Mouse (Mus musculus): ENCODE results near the gene Vgll4.

Vgll4 gene

DNA sequence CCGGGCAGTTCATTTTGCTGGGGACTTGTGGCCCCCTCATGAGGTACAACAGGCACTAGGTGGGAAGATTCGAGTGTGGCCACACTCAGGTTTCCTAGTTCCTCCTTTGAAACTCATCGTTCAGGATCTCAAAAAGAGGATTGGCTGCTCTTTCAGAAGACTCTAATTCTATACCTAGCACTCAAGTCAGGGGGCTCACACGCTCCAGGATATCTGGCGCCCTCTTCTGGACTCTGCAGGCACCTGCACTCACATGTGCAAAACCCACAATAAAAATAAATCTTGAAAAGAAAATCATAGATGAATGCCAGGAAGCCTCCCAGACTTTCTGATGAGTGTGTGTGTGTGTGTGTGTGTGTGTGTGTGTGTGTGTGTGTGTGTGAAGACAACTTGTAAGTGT is 1.1 kb upstream of the Vgll4 start:
- DNase-seq = peak; percentile 32

DNA sequence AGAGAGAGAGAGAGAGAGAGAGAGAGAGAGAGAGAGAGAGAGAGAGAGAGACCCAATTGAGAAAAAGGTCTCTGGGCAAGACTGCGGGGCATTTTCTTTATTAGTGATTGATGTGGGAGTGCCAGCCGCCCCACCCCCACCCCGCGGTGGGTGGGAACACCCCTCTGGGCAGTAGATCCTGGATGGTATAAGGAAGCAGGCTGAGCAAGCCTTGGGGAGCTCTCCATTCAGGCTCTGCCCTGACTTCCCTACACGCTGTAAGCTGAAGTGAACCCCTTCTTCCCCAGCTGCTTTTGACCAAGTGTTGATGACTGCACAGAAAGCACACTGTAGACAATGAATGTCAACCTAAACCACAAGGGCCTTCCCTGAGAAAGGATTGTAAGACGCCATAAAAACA is 592 bp upstream of the Vgll4 start:
- DNase-seq = no peak

DNA sequence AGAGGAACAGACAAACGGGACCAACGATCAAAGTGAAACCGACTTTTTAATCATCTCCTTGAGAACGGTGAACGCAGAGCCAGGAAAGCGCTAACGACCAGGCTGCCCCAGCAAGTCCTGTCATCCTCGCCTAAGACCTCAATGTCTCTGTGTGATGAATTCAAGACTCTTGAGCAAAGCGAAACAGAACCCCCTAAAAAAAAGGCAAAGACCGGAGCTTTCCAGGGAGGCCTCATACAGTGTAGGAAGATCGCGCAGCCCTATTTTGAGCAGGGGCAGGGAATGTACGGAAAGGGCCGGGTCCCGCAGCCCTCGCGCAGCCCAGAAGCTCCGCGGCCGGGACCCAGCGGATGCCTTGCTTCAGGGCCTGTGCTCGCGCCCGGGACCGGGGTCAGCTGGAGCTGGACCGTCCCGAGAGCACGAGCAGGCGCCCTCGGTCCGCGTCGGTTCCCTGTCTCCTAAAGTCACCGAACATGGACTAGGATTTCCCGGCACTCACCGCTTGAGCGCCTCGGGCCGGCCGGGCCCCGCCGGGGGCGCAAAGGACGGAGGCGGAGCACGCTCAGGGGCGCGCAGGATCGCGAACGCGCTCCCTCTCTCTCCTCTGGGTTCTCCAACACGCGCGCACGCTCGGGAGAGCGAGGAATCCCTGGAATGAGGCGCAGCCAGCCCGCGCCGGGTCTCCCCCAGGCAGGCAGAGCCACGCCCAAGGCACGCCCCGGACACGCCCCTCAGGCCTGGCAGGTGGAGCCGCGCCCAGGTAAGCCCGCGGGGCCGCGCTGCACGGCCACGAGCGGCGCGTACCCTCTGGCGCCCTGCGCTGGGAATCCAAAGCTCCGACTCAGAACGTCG is 1.2 kb downstream of the Vgll4 start:
- peak; percentile 61 for DNase-seq

DNA sequence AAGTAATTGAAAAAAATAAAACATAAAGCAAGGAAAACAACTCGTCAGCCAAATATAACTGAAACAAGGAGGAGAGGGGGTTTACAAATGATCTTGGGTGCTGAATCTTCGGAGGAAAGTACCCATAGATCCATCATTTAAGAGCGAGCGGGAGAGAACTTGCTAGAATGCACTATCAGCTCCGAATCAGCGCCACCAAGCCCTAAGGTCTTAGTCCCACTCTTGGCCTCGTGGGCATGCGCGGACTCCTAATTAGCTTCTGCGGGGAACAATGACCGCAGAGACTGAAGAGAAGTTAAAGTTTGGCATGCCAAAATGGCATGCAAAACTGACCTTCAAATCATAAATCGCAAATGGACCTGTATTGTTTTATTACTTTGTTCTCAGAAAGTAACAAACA is 2.2 kb downstream of the Vgll4 start:
- no peak for DNase-seq

DNA sequence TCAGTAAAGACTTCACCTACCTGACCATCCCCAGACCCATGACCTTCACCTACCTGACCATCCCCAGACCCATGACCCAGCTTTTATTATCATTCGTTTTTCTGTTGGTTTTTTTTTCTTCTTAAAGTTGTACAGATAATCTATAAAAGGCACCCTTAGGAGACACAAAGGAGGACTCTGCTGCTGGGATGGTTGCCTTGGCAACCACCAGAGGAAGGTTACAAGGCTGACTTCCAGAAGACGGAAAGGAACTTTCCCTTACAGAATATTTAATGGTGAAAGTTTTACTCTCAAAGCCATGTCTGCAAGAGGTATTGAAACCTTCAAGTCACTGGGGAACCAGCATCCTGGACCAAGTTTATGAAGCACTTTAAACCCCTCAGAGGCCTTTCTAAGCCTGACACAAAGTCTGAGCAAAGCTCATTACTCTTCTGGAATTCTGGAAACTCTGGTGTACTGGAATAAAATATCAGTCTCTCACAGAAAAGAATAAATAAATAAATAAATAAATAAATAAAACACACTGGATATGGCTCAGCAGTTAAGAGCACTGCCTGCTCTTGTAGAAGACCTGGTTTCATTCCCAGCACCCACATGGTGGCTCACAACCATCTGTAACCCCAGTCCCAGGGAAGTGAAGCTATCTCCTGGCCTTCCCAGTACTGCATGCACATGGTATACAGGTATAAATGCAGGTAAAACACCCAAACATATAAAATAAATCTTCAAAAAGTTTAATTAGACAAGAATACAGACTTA is 3.2 kb downstream of the Vgll4 start:
- DNase-seq = no peak

DNA sequence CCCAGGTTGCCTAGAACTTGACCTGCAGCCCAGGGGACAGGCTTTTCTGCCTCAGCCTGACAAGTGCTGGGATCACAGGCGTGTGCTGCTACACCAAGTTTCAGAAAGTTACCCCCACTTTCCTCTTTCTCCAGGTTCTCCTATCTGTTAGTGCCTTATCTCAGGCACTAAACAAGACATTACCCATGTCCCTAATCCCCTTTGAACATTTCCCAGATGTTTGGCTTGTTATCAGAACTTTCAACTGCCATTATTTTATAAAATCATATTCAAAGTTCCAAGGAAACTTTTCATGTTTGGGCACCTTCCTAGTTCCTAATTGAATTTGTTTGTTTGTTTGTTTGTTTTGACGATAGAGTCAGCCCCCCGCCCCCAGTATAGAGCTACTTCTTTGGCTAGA is 4.0 kb downstream of the Vgll4 start:
- DNase-seq = no peak

DNA sequence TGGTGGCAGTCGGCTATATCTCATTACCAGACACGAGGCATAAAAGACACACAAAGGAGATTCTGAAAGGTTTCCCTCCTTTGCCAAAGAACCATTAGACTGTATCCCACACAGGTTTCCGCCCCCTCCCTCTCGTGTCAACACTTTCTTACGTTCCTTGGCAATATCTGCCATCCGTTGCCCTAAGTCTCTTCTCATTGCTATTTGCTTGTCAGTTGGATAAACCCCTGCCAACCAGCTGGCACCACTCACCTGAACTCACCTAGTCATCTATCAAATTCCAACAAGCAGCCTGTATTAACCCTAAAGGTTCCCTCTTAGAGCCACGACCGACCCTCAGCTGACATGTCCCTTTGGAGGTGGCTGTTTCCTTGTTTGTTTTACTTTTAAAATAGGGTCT is 4.4 kb downstream of the Vgll4 start:
- no peak for DNase-seq

DNA sequence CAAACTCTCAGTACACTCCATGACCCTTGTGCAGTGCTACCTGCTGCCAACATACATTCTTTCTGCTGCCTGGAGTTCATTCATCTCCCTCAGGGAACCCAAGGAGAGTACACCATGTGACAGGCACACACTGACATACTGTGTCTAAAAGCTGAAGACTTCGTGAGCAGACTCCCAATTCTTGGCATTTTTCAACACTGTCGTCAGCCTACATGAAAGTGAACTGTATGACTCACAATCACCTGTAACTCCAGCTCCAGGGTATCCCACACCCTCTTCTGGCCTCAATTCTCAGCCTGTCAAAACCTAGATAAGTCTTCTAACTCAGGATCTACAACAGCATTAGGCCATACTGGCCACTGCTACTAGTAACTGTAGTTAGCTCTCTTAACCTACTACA is 5.6 kb downstream of the Vgll4 start:
- no peak for DNase-seq

DNA sequence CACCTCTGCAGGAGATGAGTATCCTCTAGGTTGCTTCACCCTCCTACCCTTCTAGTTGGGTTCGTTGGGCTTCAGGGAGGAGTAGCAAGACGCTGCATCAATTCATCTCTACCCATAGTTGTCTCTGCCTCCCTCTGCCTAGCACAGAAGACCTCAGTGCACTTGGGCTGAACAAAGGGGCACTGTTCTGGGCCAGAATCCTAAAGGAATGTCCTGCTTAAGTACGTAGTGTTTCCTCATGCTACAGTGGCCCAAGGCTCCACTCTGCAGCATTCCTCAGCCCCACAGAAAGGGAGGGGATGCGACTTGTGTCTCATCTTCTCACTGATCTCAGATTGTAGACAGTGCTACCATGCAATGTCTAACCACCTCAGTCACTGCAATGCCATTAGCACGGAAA is 6.2 kb downstream of the Vgll4 start:
- no peak for DNase-seq

DNA sequence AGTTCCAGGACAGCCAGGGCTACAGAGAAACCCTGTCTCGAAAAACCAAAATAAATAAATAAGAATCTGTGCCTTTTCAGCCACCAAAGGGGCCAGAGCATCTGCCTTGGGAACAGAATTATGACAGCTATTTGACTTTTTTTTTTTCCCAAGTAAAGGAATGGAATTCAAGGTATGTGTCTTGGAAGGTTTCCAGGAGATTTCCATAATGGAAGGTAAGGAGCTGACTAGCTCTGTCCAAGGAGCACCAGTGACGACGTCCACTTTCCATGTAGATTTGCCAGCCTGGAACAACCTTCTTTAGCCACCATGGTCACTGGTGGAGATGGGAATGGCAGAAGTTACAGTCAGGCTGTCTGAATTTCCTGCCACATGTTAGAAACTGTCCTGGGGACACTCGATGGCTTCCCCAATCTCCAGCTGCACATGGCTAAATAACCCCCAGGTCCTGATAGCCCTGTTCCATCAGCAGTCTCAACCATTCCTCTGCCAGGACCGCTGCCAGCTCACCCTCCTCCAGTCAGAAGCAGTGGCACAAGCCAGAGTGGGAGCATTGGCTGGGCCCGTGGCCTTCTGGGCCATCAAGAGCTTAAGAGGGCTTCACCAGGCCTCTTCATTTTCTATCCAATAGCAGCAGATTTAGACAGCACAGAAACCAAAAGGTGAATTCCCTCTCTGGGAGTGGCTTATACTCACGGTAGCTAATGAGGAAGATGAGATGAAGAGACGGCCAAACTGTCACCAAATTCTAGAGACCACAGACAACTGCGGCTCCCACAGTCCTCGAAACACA is 8.3 kb downstream of the Vgll4 start:
- no peak for DNase-seq

DNA sequence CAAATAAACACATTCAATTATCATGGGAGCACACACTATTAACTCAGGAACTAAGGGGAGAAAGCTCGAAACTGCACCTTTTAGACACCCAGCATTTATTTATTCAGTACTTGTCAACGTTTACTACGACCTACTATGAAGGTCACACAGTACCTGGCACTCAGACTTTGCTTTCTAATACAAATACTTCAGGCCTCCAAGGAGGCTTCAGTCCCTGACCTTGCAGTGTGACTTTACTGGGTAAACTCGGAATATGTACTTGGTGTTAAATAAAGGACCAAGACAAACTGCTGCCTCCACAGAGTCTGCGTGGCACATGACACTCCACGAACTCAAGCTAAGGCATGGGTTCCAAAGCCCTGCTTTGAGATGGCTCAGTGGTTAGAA is 10.8 kb downstream of the Vgll4 start:
- no peak for DNase-seq

DNA sequence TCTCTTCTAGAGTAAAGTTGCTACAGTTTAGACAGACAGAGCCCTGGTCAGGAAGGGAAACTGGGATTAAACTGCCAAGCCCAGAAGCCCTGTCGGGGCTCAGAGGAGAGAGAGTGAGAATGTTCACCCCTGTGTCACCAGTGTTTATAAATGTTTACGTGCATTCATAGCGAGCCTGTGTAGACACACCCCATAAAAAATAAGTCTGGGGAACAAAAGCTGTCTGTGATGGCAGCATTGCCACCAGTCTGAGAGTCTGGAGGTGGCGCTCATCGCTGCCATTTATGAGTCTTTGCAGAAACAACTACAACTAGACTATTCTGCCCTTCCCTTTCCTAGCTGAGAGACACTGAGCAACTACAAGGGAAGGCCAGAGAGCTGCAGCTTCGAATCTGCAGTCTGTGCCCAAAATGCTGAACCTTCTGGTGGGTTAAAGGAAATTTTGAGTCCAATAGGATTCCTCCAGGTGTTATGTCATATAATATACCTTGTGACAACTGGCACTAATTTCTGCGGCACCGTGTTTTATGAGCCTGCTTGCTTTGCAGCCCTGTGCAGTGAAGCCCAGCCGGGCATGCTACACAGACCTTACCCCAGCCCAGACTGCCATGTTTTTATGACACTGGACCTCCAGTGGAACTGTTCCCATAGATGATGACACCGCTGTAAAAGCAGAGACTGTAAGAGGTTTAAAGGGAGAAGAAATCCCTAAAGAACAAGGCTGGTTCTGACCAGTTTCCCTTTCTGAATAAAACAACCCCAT is 11.4 kb downstream of the Vgll4 start:
- no peak for DNase-seq

DNA sequence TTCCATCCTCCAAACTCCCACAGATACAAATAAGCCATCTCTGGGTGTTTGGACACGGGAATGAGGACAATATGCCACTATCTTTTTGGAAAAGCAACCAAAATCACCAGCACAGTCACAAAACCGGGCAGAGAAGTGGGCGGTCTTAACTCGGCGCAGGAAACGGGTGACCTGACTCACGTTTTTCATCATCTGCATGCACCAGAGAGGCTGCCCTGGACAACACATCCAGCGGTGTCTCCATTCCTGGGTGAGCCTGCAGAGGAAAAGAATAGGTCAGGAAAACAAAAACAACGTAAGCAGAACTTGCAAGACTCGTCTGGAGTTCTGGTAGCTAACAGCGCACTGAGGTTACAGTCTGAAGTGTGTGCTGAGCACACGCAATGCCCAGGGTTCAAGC is 12.0 kb downstream of the Vgll4 start:
- DNase-seq = no peak

DNA sequence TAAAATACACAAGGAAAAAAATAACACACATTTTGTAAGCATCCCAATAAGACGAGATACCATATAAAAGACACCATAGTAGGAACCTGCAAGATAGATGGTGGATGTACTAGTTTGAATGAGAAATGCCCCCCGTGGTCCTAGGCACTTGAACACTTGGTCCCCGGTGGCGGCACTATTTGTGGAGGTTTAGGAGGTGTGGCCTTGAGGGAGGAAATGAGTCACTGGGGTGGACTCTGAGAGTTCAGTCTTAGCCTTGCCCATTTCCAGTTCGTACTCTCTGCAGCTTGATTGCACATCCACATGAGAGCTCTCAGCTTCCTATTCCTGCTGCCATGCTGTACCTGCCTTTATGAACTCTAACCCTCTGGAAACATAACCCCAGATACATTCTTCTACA is 15.3 kb downstream of the Vgll4 start:
- DNase-seq = no peak

DNA sequence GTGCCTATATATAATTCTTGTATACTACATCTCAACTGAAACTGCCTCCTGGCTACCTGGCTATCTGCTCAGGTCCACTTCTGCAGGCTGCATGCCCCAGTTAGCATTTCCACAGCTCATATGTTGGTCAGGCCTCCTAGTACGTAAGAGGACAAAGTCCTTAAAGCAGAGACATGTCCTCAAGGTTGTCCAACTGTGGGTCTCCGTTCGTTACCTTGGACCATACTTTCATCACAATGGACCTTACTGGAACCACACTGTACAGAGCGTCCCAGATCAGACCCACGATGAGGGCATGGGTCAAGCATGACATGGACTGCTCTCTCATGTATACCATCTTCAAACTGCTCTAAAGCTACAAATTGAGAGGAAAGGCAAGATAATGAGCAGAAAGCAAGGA is 16.2 kb downstream of the Vgll4 start:
- DNase-seq = no peak

DNA sequence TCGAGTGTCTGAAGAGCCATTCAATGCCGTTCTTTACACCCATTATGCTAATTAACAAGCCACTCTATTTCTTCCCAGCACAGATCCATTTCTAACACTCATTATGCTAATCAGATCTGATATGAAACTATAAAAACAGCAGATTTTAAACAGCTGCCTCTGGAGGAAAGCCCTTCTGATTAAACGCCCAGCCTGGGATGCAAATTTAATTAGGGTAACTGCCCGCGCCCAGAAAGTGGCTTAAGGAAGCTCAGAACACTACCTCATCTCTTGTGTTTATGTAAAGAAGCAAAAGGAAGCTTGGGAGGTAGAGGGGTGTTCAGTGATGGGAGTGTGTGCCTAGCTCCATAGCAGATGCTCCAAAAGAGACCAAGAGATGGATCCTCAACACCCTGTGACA is 17.4 kb downstream of the Vgll4 start:
- DNase-seq = no peak

DNA sequence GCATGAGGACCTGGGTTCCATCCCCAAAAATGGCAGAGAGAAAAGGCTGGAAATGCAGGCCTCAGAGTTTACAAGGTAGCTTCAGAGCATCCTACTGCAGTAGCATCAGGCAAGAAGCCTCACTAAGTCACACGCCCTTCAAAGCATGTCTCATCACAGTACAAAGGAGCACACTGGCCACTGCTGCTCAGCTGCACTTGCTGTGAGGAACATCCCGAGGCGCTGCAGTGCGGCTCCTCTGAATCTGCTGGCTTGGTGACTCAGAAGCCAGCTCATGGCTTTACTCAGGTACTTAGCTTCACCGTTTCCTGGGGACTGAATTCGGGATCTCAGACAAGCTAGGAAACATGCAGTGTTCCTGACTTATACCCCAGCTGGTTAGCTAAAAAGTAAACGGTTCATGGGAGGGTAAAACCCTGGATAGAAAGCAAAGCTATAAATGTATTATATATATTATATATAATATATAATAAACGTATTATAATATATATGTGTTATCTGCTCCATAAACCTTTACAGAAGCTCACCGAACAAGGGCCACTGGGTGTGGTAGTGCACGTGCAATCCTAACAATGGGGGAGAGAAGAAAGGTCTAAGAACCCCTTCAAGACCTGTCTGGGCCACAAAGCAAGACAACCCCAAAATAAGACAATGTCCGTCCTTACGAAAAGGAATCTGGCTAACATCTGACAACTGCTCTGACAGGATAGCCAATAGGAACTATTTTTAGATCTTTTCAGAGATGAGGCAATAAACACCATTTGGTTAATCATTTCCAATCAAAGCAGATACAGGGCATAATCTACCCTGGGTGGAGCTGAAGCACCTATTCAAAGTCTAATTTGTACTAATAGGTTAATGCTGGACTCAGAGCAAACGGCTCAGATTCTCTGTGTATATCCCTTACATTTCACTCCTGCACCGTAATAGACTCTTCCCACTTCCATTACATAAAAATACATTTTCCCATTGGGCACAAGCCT is 25.0 kb downstream of the Vgll4 start:
- no peak for DNase-seq

DNA sequence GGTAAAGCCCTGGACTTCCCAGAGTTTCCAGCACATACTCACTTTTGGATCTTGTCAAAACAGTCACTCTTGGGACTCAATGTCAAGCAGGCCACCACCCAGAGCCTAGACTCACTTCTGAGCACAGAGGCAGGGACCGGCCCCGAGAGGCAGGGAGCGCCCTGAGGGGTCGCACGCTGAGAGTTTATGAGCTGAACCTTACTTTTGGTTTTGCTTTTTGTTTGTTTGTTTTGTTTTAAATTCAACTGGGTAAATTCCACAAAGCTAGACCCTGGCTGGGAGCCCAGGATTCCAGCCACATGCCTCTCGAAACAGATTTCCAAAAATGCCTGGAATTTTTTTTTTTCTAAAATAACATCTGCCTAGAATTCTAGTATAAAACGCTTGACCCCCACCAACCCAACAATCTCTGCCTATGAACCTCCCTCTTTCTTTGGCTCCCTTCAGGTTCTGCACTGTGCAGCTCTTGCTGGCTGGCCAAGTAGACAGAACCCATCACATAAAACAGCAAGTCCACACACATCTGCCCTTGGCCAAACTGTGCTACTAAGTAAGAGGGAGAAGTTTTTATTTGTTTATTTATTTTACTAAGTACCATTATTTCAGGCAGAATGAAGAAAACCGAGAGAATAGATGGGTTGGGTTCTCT is 28.5 kb downstream of the Vgll4 start:
- DNase-seq = no peak

DNA sequence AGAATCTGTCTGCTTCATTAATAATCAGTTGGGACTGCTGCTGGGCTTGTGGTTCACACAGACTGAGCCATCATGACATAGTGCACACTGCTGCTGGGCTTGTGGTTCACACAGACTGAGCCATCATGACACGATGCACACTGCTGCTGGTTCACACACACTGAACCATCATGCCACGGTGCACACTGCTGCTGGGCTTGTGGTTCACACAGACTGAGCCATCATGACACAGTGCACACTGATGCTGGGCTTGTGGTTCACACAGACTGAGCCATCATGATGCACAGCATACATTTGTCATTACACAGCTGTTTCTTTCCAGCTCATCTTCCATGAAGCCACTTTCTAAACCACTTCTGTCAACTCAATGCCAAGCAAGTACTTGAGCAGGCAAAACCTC is 30.1 kb downstream of the Vgll4 start:
- DNase-seq = no peak

DNA sequence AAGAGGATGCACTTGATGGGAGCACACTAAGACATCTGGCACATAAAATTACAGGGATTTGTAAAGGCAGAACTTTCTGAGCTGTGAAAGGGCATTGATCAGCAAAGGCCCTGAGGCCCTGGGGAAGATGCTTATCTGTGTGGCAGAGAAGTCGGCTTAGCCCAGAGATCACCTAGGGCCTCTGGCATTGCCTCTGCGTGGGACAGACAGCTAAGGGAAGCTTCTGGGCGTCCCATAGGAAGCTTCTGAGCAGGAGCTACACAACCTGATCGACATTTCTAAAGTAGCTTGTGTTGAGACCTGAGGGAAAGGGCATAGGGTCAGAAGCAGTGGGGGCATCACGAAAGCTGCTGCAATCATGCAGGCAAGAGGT is 32.9 kb downstream of the Vgll4 start:
- DNase-seq = no peak

DNA sequence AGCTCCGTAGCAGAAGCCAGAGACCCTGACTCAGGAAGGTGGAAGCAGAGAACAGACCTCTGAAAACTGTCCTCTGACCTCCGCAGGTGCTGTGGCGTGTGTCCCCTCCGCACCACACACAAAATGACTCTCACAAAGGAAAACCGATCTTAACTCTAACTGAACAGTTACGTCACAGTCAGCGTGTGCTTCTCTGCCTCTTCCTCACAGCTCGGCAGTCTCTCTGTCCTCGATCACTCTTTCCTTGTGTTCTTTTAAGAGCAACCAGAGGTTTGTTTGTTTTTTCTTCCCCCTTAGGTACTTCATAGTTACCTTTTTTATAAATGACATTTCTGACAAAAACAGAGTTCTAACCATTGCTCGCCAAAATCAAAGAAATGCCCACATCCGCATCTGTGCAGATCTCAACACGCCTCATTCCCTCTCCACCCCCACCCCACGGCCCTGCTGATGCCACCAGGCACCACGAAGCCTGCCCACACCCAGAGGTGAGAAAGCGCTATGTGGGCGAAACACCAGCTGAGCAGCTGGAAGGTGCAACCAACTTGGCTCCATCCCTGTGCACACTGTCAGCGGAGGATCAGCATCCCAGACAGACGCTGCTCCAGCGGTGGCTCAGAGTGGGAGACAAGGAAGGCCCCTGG is 33.4 kb downstream of the Vgll4 start:
- no peak for DNase-seq

Measured in thymus, postnatal 4 days (tissue).